Mouse (Mus musculus) liver, embryonic 14.5 days (tissue): Measurements from ENCODE around the gene Gucd1. TPM values are rescaled to one million over a fixed set of nuclear protein-coding genes. Genes with fewer than 3 reads are reported as not detected.
A peak's percentile ranks its signal among the peaks of the same experiment; 100 is the strongest.

ENCODE experiments used
- ATAC-seq: fragments of 200-750 bp; cut with Nextera tagmentation; 2 replicates; pipeline ENCODE4 v1.8.0; 2017; ENCODE audit warnings: moderate number of reproducible peaks, mild to moderate bottlenecking, moderate library complexity; ENCODE audit not compliant: insufficient read depth
- DNase-seq, 3 experiments: peaks; one replicate each; pipeline ENCODE4 v3.0.0-alpha.2; 2012 to 2013; ENCODE audit warnings: low read depth in 3 of 3, low spot score in 3 of 3
- H3K27ac ChIP-seq: fragments of 300-500 bp; sonication (generic); 2 replicates; pipeline ENCODE4 v1.5.1; 2014; ENCODE audit warnings: moderate library complexity, mild to moderate bottlenecking, control low read depth, inconsistent platforms
- H3K27me3 ChIP-seq: fragments of 300-500 bp; sonication (generic); 2 replicates; pipeline ENCODE4 v1.6.1; 2014; ENCODE audit warnings: mild to moderate bottlenecking, low read length, moderate library complexity; ENCODE audit not compliant: control insufficient read depth, insufficient read depth
- H3K36me3 ChIP-seq: fragments of 300-500 bp; sonication (generic); replicated peaks from 2 replicates; pipeline ENCODE4 v1.6.1; 2014; ENCODE audit warnings: low read depth; ENCODE audit not compliant: control insufficient read depth, insufficient read depth
- H3K4me1 ChIP-seq, 2 experiments: fragments of 200-500 bp in 1 of 2; fragments of 300-500 bp in 1 of 2; sonication (generic) in 1 of 2; replicated peaks; 2 replicates each; pipeline ENCODE4 v1.6.1; 2012 to 2014; ENCODE audit warnings: antibody characterized with exemption in 1 of 2, inconsistent platforms in 1 of 2, low read length in 1 of 2; ENCODE audit not compliant: control insufficient read depth in 2 of 2, insufficient read depth in 2 of 2
- H3K4me2 ChIP-seq: fragments of 300-500 bp; sonication (generic); 2 replicates; pipeline ENCODE4 v1.6.1; 2014; ENCODE audit warnings: low read depth, mild to moderate bottlenecking, control low read depth, moderate library complexity
- H3K4me3 ChIP-seq, 2 experiments: fragments of 200-500 bp in 1 of 2; fragments of 300-500 bp in 1 of 2; sonication (generic) in 1 of 2; 2 replicates each; pipeline ENCODE4 v1.5.1; 2012 to 2014; ENCODE audit warnings: low read depth in 2 of 2, low read length in 2 of 2, mild to moderate bottlenecking in 2 of 2, control low read depth in 1 of 2, inconsistent platforms in 1 of 2, moderate library complexity in 1 of 2; ENCODE audit not compliant: insufficient read depth in 1 of 2
- H3K9ac ChIP-seq: fragments of 300-500 bp; sonication (generic); replicated peaks from 2 replicates; pipeline ENCODE4 v1.6.1; 2014; ENCODE audit warnings: mild to moderate bottlenecking, control low read depth, moderate library complexity
- H3K9me3 ChIP-seq: fragments of 300-500 bp; sonication (generic); 2 replicates; pipeline ENCODE4 v1.6.1; 2016; ENCODE audit warnings: low read length, mixed read lengths; ENCODE audit not compliant: control insufficient read depth
- CTCF ChIP-seq: IDR thresholded peaks from 2 replicates; pipeline ENCODE4 v1.5.1; 2016; ENCODE audit warnings: antibody characterized with exemption, low read depth, control low read depth
- EP300 ChIP-seq: IDR thresholded peaks from 2 replicates; pipeline ENCODE4 v1.6.1; 2016; ENCODE audit warnings: antibody characterized with exemption, low read depth
- WGBS: fragments of 180-500 bp; shearing (Covaris S2); extraction: QIAGEN DNeasy Blood & Tissue Kit; methylation state at CpG from one replicate; pipeline ENCODE4 v1.1.7; 2014; ENCODE audit not compliant: insufficient replicate concordance; 5-methylcytosine and 5-hydroxymethylcytosine counted together
- polyA plus RNA-seq, 2 experiments: library from polyadenylated mRNA; depleted of rRNA in 1 of 2; stranded (reverse) in 1 of 2; unstranded in 1 of 2; fragments of >200 nt; fragmentation: Nextera tagmentation in 1 of 2; extraction: Ambion mirVana in 1 of 2; gene quantifications; 2 replicates each; pipeline versions ENCODE4 v1.2.1 to v1.2.3; 2012 to 2014

Gene Gucd1
- polyA plus RNA-seq, 2 experiments: 37.3 to 58.5 TPM

- ATAC-seq (no peak), DNase-seq (no peak)
- no peak overlapping the region for H3K9ac ChIP-seq
- H3K4me1 ChIP-seq: peaks cover 0 to 8% of the 10 kb centered on the region in 2 experiments; a peak in 2 of 4 replicates
- TF ChIP-seq CTCF (no peak), EP300 (no peak)
- no peak overlapping the region for H3K4me3 ChIP-seq
- H3K36me3 ChIP-seq: no peaks in the 10 kb centered on the region
- no peaks in the 10 kb centered on the region for H3K9me3 ChIP-seq
- no peaks in the 10 kb centered on the region; the same call in 1 of the 2 replicates for H3K27me3 ChIP-seq
- no peak overlapping the region for H3K27ac ChIP-seq
- no peak overlapping the region for H3K4me2 ChIP-seq
- WGBS: 70% methylated on average over 11 of the region's 11 CpGs
These were observed 70.3 kb downstream of the Gucd1 start for GRCm38 (mm10) chr10:75447489-75447888.

- Histone ChIP-seq H3K4me2 (no peak overlapping the region), H3K36me3 (no peaks in the 10 kb centered on the region), H3K27me3 (no peaks in the 10 kb centered on the region; the same call in 1 of the 2 replicates), H3K9ac (no peak overlapping the region), H3K27ac (no peak overlapping the region), H3K4me3 (no peak overlapping the region), H3K9me3 (no peaks in the 10 kb centered on the region), H3K4me1 (peaks cover 0 to 6% of the 10 kb centered on the region in 2 experiments; a peak in 2 of 4 replicates)
- ATAC-seq: peak; percentile 35; the same call in 1 of the 2 replicates
- DNase-seq: no peak
- no peak for TF ChIP-seq EP300
- no peak for TF ChIP-seq CTCF
- WGBS: 32% methylated on average over 13 of the region's 13 CpGs
These were observed 71.2 kb downstream of the Gucd1 start for GRCm38 (mm10) chr10:75446501-75447083.

GRCm38 (mm10) chr10:75445030-75445429 is 72.7 kb downstream of the Gucd1 start:
- no peak for DNase-seq
- TF ChIP-seq CTCF (no peak), EP300 (no peak)
- H3K4me2 ChIP-seq: no peak overlapping the region
- H3K27me3 ChIP-seq: no peaks in the 10 kb centered on the region; the same call in 1 of the 2 replicates
- no peak overlapping the region for H3K4me3 ChIP-seq
- WGBS: 41% methylated on average over 8 of the region's 8 CpGs
- no peak overlapping the region for H3K27ac ChIP-seq
- peaks cover 0 to 5% of the 10 kb centered on the region in 2 experiments; a peak in 2 of 4 replicates for H3K4me1 ChIP-seq
- H3K9ac ChIP-seq: no peak overlapping the region
- H3K9me3 ChIP-seq: no peaks in the 10 kb centered on the region
- no peak for ATAC-seq
- H3K36me3 ChIP-seq: no peaks in the 10 kb centered on the region

- peaks cover 0 to 5% of the 10 kb centered on the region in 2 experiments; a peak in 2 of 4 replicates for H3K4me1 ChIP-seq
- H3K4me3 ChIP-seq: no peak overlapping the region
- peak; percentile 18; the same call in 1 of the 2 replicates for ATAC-seq
- no peaks in the 10 kb centered on the region for H3K36me3 ChIP-seq
- no peak overlapping the region for H3K27ac ChIP-seq
- H3K9me3 ChIP-seq: no peaks in the 10 kb centered on the region
- DNase-seq: no peak
- 65% methylated on average over 19 of the region's 19 CpGs for WGBS
- TF ChIP-seq CTCF (no peak), EP300 (no peak)
- no peaks in the 10 kb centered on the region; the same call in 1 of the 2 replicates for H3K27me3 ChIP-seq
- no peak overlapping the region for H3K9ac ChIP-seq
- H3K4me2 ChIP-seq: no peak overlapping the region
These were observed 73.5 kb downstream of the Gucd1 start for GRCm38 (mm10) chr10:75444111-75444826.

- no peak overlapping the region for H3K27ac ChIP-seq
- no peak overlapping the region for H3K4me2 ChIP-seq
- H3K27me3 ChIP-seq: no peaks in the 10 kb centered on the region; the same call in 1 of the 2 replicates
- no peak for ATAC-seq
- 54% methylated on average over 4 of the region's 4 CpGs for WGBS
- DNase-seq: no peak
- TF ChIP-seq CTCF (peak; percentile 10; the same call in 1 of the 2 replicates), EP300 (no peak)
- no peak overlapping the region for H3K4me3 ChIP-seq
- no peaks in the 10 kb centered on the region for H3K9me3 ChIP-seq
- H3K9ac ChIP-seq: no peak overlapping the region
- no peaks in the 10 kb centered on the region for H3K36me3 ChIP-seq
- peaks cover 0 to 5% of the 10 kb centered on the region in 2 experiments; a peak in 2 of 4 replicates for H3K4me1 ChIP-seq
These were observed 74.8 kb downstream of the Gucd1 start for GRCm38 (mm10) chr10:75443017-75443416.
